Mouse (Mus musculus) heart, adult 18-20 months (tissue): ENCODE results near the gene Ssr2. TPM values are rescaled to one million over a fixed set of nuclear protein-coding genes. Genes with fewer than 3 reads are reported as not detected.

Experiments used
- DNase-seq, 2 experiments: peaks; one replicate each; pipeline ENCODE4 v3.0.0; 2021 to 2022; ENCODE audit warnings: mixed read lengths in 1 of 2
- microRNA-seq, 2 experiments: library from miRNA; unstranded; fragments of <30 nt; microRNA quantifications; one replicate each; pipeline ENCODE4 v1.2.0; 2022
- total RNA-seq, 2 experiments: library from RNA; stranded (reverse); gene quantifications; 2 replicates each; pipeline ENCODE4 v1.2.3; 2021

Ssr2 gene
- total RNA-seq, 2 experiments from 2014 or later: 60.8 to 65.5 TPM

DNA sequence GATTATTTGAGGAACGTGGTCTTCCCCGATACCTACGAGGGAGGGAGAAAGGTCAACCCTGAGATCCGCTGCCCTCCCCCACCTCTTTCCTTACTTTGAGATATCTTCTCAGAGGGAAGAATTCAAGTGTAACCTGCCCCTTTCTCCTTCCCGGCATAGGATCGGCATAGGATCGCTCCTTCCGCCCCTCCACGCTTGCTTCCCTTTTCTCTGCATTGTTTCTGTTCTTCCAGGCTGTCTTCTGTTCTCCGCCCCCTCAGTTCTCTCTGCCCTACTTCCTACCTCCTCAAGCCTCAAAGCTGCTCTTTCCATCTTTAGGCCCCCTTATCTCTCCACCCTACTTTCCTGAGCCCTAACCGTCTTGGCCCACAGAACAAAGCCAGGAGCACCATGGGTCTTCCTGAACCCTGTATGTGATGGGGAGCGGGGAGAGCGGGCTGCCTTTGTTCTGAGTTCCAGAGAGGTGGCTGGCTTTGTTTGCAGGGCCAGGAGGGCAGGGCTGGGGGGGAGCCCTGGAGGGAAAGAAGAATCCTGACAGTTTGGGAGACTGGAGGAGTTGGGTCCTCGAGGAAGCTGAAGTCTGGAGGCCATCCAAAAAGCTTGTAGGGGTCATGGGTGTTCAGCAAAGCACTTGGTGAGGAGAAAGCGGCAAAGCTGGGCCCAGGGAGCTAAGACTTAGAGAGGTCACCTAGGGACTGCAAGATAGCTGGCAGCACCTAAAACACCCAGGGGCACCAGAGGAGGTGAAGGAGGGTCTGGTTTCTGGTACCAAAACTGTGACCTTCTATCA lies 47.9 kb downstream of the Ssr2 start:
- peak; percentile 57 to 65 for DNase-seq

DNA sequence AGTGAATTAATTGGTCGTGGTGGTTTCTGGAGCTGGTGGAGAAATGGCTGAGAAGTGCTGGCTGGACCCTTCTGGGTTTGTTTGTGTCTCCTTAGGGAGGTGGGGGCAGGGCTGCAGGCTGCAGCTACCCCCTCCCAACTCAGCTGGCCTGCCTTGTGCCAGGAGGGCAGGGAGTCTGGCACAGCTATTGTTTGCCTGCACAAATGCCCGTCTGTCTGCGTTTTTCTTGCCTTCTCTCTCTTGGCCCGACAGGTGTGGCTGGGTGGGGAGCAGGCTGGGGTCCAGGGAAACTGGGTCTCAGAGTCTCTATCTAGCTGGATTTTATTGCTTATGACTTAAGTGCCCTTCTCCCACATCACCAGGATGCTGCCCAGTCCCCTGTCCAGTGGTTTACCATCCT lies 48.6 kb downstream of the Ssr2 start:
- no peak for DNase-seq

DNA sequence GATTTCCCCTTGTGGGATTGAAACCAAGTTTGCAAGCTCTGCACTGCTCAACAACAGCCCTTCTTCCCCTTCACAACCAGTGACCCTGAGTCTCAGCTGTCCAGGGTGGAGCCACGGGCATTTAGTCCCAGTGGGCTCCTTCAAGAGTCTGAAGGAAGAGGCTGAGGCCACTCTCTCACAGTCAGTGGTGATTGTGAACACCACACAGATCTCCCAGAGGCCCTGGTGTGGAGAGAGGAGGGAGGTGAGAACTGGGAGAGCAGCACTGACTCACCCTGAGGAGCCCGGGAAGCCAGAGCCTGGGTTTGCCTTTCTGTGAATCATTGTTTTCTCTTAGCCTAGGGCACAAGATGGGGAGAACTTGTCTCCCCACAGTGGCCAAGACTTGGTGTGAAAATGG lies 49.3 kb downstream of the Ssr2 start:
- peak; percentile 64 to 74 for DNase-seq

DNA sequence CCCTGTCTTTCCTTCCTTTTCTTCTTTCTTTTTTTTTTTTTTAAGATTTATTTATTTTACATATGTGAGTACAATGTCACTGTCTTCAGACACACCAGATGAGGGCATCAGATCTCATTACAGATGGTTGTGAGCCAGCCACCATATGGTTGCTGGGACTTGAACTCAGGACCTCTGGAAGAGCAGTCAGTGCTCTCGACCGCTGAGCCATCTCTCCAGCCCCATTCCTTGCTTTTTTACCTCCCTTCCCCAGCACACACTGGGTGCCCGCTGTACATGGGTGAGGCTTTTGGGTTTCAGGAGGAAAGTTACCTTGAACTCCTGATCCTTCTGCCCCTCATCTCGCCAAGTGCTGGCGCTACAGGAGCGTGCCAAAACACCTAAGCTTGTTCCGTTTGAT lies 49.9 kb downstream of the Ssr2 start:
- DNase-seq: no peak

DNA sequence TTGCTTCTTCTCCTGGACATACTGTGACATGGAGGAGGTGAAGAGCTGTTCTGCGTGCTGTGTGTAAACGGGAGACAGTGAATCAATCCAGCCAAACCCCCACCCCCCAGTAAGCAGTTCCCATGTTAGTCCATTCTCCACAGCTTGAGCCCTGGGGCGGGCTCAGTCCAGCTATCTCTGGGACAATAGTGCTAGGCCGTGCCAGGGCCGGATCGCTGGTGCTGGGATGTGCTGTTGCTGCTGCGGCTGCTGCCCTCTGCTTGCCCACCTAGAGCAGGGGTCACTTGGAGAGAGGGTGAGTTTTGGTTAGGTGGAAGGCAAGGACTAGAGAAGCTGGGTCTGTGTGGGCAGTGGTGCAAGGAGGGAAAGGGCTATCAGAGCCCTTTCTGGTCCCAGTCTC lies 50.6 kb downstream of the Ssr2 start:
- no peak for DNase-seq

DNA sequence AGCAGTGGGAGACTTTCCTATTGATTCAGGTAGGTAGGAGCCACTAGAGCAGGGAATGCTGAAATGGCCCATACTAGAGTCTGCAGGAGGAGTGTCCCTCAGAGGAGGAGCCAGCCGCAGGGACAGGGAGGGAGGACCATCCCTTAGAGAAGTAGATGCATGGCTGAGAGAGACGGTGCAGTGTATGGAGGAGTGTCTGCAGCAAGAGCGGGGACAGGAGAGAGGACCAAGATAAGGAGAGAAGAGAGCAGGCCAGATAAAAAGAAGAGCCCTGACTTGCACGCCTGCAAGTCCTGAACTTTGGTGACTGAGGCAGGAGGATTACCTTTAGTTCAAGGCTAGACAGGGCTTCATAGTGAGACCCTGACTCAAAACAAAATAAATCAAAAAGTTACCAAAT lies 51.4 kb downstream of the Ssr2 start:
- DNase-seq: no peak

DNA sequence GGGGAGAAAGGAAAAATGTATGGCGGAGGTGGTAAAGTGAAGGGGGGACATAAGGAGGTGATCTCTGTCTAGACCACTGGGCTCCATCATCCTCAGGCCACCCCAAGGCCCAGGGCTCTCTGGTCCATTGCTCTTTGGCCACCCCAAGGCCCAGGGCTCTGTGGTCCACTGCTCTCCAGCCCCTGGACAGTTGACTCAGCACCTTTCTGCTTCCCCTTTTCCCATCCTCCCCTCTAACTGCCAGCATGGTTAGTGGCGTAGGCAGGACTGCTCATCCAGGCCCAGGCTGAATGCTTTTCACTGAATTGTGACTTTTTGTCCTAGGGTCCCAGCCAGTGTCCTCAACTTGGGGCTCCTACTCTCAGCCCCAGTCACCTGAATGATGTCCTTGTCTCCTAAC lies 51.9 kb downstream of the Ssr2 start:
- peak in 1 of 2 experiments; percentile 66 for DNase-seq

DNA sequence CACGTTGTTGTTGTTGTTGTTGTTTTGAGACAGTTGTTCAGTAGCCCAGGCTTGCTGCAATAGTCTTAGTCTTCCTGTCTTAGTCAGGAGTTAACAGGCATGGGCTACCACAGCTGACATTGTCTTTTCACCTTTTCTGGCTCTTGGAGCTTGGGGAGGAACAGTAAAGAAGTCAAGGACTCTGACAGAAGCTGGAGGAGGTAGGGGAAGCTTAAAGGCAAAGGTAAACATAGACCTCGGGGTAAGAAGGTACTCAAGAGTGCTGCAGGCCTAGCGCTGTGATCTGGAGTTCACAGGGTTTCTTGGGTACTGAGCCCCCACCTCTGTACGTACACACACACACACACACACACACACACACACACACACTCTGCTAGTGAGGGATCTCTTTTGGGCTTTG lies 53.1 kb downstream of the Ssr2 start:
- no peak for DNase-seq

DNA sequence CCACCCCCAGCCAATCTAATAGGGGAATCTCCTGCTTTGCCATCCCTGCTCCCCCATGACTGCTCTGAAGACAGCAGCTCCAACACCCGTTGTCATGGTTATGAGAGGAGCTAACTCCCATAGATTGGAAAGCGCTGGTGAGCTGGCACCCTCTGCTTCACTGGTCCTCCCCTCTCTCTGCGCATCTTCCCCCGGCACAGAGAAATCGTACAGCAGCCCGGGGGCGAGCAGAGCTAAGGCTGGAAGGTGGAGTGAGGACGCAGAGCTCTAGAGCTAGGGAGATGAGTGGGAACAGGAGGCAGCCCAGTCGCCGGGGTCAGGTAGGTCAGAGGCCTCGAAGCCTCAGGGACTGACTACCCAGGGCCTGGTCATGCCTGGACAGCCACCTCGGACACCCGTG lies 53.6 kb downstream of the Ssr2 start:
- DNase-seq: no peak

DNA sequence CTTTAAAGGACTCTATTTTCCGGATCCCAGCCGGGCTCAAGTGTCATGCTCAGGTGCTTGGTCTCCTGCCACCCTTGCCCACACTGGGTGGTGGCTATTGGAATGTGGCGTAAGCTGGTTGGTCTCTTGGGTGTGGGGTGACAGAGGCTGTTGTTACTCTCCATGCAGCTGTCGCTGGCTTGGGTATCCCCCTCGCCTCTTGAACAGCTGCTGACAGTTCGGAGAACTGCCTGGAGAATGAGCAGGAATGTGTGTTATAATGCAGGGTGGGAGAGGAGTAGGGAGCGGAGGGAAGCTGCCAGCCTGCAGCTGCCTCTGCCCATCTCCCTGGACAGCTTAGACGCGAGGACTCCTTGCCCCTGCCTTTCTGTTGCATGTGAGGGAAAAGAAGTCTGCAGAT lies 54.3 kb downstream of the Ssr2 start:
- DNase-seq: peak in 1 of 2 experiments; percentile 9

DNA sequence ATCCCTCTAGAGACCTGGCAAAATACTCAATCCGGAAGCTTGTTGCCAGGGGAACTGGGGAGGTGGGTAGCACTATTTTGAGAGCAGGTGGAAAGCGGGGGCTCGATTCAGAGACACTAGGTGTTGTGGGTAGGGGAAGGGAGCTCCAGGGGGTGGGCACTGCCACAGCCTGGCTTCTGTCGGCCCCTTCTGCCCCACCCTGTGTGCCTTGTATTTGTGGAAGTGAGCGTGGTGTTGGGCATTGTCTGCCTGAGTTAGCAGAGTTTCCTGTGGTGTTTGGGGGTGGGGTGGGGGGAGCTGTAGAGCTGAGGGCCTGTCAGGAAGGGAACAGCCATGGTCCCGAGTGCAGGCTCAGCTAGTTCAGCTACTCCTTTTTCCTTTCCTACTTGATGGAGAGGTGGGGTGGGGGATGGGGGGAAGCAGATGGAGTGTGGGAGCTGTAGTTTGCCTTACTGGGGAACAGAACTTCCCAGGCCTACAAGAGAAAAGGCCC lies 55.2 kb downstream of the Ssr2 start:
- DNase-seq: peak in 1 of 2 experiments; percentile 70

DNA sequence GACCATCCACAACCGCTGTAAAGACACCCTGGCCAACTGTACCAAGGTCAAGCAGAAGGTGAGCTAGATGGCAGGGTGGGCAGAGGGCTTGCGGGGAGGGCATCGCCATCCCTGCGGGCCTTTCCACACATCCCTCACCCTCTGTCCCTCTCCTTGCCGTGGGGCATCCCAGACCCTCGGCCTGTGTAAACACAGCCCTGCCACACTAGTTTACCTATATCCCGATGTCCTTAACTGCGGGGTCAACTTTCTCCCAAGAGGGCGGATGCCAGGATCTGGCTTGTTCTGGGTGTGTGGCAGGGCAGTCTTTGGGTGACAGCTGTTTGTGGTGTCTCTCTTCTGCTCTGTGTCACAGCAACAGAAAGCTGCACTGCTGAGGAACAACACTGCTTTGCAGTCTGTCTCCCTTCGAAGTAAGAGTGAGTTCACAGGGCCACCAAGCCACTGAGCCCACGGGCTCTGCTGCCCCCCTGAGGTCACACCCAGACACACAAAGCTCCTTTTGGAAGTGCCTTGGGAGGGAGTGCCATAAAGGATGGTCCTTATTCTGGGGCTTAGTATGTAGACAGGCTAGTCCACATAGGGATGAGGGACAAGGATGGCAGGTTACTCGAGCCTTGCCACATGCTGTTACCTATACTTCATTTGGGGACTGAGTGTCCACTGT lies 56.4 kb downstream of the Ssr2 start:
- no peak for DNase-seq

DNA sequence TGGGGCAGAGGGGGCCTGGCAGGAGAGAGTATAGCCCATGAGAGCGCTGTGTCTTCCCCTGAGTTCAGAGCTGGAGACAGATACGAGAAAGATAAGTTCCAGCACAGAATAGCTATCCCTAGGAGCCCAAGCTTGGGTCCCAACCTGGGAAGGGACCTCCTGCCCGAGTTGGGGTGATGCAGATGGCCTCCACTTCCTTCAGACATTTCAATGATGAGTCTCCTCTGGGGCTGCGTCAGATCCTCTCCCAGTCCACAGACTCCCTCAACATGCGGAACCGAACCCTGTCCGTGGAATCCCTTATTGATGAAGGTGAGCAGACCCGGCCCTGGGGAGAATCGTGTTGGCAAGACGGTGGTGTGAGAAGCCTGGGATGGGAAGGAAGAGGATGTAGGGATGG lies 57.4 kb downstream of the Ssr2 start:
- peak in 1 of 2 experiments; percentile 10 for DNase-seq

DNA sequence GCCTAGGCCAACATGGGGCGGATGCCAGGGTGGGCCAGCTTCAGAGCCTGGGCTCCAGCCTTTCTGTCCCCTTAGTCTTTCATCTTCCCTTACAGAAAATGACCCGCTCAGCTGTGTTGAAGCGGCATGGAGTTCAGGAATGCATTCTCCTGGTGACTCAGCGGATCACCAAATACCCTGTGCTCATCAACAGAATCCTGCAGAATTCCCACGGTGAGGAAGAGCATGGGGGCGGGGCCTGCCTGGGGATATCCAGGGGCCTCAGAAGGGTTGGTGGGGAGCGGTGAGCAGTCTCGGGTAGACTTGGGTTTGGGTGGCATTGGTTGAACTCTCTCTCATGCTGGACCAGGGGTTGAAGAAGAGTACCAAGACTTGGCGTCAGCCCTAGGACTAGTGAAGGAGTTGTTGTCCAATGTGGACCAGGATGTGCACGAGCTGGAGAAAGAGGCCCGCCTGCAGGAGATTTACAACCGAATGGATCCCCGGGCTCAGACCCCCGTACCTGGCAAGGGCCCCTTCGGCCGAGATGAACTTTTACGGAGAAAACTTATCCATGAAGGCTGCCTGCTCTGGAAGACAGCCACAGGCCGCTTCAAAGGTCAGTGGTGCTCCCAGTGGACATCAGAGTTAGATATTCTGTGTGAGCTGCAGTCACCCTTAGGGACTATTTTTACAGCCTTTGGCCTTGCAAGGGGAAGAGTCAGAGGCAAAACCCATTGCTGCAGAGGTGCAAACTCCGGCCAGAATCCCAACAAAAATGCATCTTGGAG lies 60.0 kb downstream of the Ssr2 start:
- DNase-seq: peak in 1 of 2 experiments; percentile 35

DNA sequence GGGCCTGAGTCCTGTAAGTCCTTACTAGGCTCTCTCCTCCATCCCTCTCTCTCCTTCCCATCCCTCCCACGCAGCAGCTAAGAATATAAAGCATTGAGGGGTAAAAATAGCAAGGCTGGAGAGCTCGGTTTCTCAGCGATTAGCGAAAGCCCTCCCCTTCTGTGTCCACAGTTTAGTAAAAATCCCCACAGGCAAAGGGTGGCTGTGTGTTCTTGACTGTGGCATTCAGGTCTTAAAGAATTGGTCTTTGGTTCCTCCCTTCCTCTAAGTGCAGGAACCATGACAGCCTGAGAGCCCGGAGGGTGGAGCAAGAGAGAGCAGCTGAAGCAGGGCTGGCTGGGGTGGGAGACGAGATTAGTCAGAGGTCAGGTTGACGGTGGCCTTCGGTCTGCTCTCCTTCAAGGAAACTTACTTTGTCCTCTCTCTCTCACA lies 60.9 kb downstream of the Ssr2 start:
- peak in 1 of 2 experiments; percentile 28 for DNase-seq

DNA sequence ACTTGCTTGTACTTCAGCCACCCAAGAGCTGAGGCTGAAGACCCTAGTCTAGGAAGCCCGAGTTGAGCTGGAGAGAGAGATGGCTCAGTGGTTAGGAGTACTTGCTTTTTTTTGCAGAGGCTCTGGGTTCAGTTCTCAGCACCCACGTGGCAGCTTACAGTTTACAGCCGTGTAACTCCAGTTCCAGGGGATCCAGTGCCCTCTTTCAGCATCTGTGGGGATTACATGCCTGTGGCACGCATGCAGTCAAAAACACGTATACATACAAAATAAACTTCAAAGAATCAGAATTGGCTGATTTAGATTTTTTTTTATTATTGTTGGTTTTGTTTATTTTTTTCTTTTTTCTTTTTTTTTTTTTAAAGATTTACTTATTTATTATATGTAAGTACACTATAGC lies 61.5 kb downstream of the Ssr2 start:
- DNase-seq: peak in 1 of 2 experiments; percentile 14

Small RNA genes lying within 50 kb of the gene (microRNA-seq; reads per million reads assigned to microRNA genes)
- gene Mir1905: 0 reads per million in 2 experiments

Other genes starting within 250 kb of the Ssr2 start
- gene Tmem79, start 239.7 kb upstream of the Ssr2 start, total RNA-seq: 1 to 10 TPM; 1.4 to 4.3 TPM
- 10 to 100 TPM; 48.3 to 55.9 TPM for gene Smg5, start 239.6 kb upstream of the Ssr2 start, total RNA-seq
- under 1 TPM; 0.60 to 0.67 TPM for gene Paqr6, start 211.3 kb upstream of the Ssr2 start, total RNA-seq
- not detected for gene Bglap3, start 203.1 kb upstream of the Ssr2 start, total RNA-seq
- gene Bglap2, start 197.2 kb upstream of the Ssr2 start, total RNA-seq: not detected
- not detected for gene Bglap, start 191.4 kb upstream of the Ssr2 start, total RNA-seq
- gene Pmf1, start 165.5 kb upstream of the Ssr2 start, total RNA-seq: 10 to 100 TPM; 16.8 to 18.3 TPM
- gene Slc25a44, start 150.7 kb upstream of the Ssr2 start, total RNA-seq: 10 to 100 TPM; 12.3 to 14.2 TPM
- gene Sema4a, start 114.7 kb upstream of the Ssr2 start, total RNA-seq: 1 to 10 TPM; 4.4 to 5.9 TPM
- 100 to 1,000 TPM; 113 to 129 TPM for gene Lmna, start 65.9 kb upstream of the Ssr2 start, total RNA-seq
- gene Mex3a, start 43.5 kb upstream of the Ssr2 start, total RNA-seq: under 1 TPM; 0.26 to 0.35 TPM
- under 1 TPM in 1 of 2 experiments, not detected in 1; 0.26 TPM for gene Rab25, start 27.6 kb upstream of the Ssr2 start, total RNA-seq
- 100 to 1,000 TPM; 102 to 104 TPM for gene Lamtor2, start 22.8 kb upstream of the Ssr2 start, total RNA-seq
- 10 to 100 TPM; 72.4 to 78.7 TPM for gene Ubqln4, start 22.1 kb upstream of the Ssr2 start, total RNA-seq
- gene Arhgef2, start 30.1 kb downstream of the Ssr2 start, total RNA-seq: 10 to 100 TPM; 32.3 to 32.9 TPM
- not detected for gene Rxfp4, start 77.3 kb downstream of the Ssr2 start, total RNA-seq
- 10 to 100 TPM; 25.7 to 26.3 TPM for gene Khdc4, start 109.9 kb downstream of the Ssr2 start, total RNA-seq
- 10 to 100 TPM; 70.5 to 95.6 TPM for gene Rit1, start 141.0 kb downstream of the Ssr2 start, total RNA-seq
- 1 to 10 TPM; 5.4 to 8.0 TPM for gene Syt11, start 199.3 kb downstream of the Ssr2 start, total RNA-seq